Mouse (Mus musculus) gastrocnemius, postnatal 36 days (tissue): ENCODE data around the gene Gpr45. TPM values are rescaled to one million over a fixed set of nuclear protein-coding genes. Genes with fewer than 3 reads are reported as not detected.
"Not testable (repeated sequence)": the region's sequence is repeated elsewhere in the genome, so short reads cannot be mapped to it uniquely, and the experiment has no call there.

Source experiments
- DNase-seq, 2 experiments: peaks; one replicate each; pipeline ENCODE4 v3.0.0; 2022
- intact Hi-C: fragments of 180-260 bp; cut with DNase I; formaldehyde crosslinking; loops from one replicate; pipeline ENCODE4 v1.15.1; 2025
- long read RNA-seq, 2 experiments: library from polyadenylated mRNA; stranded (forward); transcript quantifications; one replicate each; pipeline ENCODE4 v2.0.0; 2021
- total RNA-seq, 2 experiments: library from RNA; stranded (reverse); gene quantifications; 2 replicates each; pipeline ENCODE4 v1.2.3; 2021

The Gpr45 gene
- under 1 TPM in 1 of 2 experiments, not detected in 1; 0.20 TPM for total RNA-seq
- long read RNA-seq, experiment 1: 0 reads
- long read RNA-seq, experiment 2: 0 reads

DNA sequence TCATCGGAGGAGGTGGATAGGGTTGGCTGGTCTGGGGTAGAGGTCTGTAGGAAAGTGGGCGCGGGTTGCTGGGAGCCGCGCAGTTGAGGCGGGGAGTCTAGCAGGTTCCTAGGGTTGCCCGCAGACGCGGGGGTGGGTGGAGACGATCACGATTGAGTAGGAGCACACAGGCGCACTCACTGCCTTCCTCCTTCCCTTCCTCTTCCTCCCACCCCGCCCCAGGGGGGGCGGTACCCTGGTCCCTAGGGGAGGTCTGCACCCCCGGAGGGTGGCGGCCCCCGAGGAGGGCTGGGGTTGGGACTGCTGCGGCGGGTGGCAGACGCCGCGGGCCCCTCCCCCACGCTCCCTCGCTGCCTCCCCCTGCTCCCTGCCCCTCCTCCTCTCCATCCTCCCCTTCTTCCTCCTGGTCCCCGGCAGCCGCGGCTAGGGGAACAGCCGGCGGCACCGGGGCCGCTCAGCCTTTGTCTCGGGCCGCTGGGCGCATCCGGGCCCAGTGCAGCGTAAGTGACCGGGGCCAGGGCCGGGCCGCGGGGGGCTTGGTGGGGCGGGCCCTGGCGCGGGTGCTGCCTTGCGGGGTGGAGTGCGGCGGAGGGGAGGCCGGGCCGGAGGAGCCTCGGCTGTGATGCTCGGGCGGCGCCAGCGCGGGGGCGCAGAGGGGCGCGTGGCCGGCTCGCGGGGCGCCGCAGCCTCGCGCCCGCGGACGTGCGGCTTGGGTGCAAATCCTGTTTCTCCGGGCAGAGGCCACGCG is at the start of gene Gpr45:
Gene Gpr45, plus strand, starts transcription at position 139 of the 748 bp plus-strand sequence.
- DNase-seq: no peak
- intact Hi-C loops: no loop called here

GRCm38 (mm10) chr1:42905148-42905547 is 47.5 kb upstream of the Gpr45 start:
- intact Hi-C loops: no loop called here
- no peak for DNase-seq

DNA sequence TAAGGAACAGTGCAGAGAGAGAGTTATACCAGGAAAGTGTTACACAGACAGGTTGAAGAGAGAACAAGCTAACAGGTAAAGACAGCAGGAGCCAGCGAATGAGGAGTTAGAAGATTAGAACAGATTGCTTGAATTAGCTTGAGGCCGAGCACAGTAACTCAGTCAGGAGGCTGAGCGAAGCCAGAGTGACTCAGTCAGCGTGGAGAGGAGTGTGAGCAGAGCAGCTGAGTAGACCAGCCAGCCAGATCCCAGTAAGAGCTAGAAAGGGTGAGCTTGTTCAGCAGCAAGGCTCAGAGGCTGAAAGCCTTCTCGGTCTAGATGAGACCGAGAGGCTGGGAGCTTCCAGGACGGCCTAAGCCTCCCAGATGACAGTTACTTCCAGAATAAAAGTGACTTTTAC is 46.0 kb upstream of the Gpr45 start:
- intact Hi-C loops: no loop called here
- DNase-seq: no peak

DNA sequence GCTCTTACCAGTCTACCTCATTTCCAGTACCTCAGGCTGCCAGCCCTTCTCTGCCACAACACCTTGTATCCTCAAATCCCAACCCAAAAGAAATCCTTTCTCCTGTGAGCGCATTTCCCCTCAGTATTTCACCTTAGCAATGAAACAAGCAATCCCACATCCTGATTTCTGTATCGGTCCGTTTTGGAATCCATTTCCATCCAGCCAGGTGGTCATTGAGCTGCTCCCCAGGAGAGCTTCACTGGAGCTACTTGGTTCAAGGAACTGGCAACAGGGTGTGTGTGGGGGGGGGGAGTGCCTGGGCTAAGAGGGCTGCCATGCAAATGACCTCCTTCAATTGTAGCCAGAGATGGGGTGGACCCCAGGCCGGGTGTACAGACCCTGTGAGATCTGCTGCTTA is 45.5 kb upstream of the Gpr45 start:
- intact Hi-C loops: no loop called here
- no peak for DNase-seq

- DNase-seq: no peak
- intact Hi-C loops: loop anchor here (10.0 kb wide), 1 partner anchor 200 kb away; no protein-coding TSS in a partner anchor
These were observed 37.6 kb upstream of the Gpr45 start for GRCm38 (mm10) chr1:42915062-42915461.

GRCm38 (mm10) chr1:42916719-42917118 is 36.0 kb upstream of the Gpr45 start:
- intact Hi-C loops: loop anchor here (10.0 kb wide), 1 partner anchor 198 kb away; no protein-coding TSS in a partner anchor
- no peak for DNase-seq

GRCm38 (mm10) chr1:42917908-42918307 is 34.8 kb upstream of the Gpr45 start:
- no peak for DNase-seq
- intact Hi-C loops: loop anchor here (10.0 kb wide), 1 partner anchor 197 kb away; no protein-coding TSS in a partner anchor

DNA sequence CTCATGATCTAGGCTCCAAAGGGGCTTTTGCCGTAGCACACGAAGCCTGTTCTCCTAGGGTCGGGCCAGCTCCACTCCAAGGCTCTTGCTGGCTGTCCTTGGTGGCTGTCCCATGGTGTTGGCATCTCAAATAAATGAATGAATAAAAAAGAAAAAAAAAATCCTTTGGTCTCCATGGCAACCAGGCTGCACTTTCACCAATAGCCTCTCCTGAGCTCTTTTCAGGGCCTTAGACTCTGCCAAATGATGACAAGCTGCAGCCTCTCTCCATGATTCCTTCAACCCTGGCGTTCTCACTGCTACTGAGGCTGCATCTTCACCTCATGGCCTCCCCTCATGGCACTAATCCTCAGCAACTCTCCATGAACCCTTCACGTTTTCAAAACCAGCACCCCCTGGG is 28.7 kb upstream of the Gpr45 start:
- intact Hi-C loops: no loop called here
- no peak for DNase-seq

DNA sequence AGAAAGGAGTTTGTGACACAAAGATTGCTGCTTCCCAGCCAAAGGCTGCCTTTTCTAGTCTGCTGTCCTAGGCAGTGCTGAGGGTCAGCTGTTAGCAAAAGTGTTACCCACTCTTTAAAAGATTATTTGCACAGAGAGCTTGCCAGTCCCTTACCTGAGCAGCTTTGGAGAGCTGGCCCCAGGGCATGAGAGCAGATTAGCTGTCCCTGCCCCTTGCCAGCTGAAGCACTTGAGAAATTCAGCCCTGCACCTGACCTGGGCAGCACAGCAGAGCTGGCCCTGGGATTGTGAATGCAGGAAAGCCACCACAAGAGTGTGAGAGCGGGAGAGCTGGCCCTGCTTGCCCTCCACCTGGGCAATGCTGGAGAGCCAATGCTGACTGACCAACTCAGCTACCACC is 19.1 kb upstream of the Gpr45 start:
- no peak for DNase-seq
- intact Hi-C loops: no loop called here

DNA sequence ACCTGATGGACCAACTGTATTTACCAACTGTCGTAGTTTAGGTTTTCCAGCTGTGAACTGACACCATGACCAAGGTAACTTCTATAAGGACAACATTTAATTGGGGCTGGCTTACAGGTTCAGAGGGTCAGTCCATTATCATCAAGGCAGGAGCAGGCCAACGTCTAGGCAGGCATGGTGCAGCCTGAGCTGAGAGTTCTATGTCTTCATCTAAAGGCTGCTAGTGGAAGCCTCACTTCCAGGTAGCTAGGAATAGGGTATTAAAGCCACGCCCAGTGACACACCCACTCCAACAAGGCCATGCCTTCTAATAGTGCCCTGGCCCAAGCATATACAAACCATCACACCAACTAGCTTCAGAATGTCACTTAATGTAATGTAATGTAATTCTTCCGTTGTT is 4.2 kb upstream of the Gpr45 start:
- DNase-seq: no peak

GRCm38 (mm10) chr1:42953482-42953822 is 780 bp downstream of the Gpr45 start:
- intact Hi-C loops: no loop called here
- DNase-seq: no peak

More for the DNA sequence above, 4.2 kb upstream of the Gpr45 start:
- intact Hi-C loops: no loop called here

- intact Hi-C loops: no loop called here
- no peak for DNase-seq
These were observed 4.2 kb downstream of the Gpr45 start for GRCm38 (mm10) chr1:42956828-42957227.

- DNase-seq: no peak
- intact Hi-C loops: no loop called here
These were observed 30.6 kb downstream of the Gpr45 start for GRCm38 (mm10) chr1:42983082-42983771.

GRCm38 (mm10) chr1:42984119-42984518 is 31.4 kb downstream of the Gpr45 start:
- intact Hi-C loops: no loop called here
- no peak for DNase-seq

DNA sequence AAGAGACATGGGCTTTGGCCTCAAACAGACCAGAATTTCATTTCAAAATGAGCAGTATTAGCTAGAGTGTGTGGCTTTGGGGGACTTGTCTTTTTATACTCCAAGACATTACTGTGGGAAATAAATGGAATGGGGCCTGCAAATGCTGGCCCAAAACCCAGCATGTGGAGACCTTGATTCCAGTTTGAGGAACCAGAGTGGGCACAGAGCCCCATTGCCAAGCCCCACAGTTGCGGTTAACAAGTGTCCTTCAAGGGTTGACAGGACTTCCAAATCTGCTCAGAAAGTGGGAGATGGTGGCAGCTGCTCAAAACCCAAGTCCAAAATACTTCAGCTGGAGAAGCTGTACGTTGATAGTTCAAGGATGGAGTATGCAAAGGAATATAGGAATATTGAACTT is 36.3 kb downstream of the Gpr45 start:
- DNase-seq: no peak
- intact Hi-C loops: no loop called here

DNA sequence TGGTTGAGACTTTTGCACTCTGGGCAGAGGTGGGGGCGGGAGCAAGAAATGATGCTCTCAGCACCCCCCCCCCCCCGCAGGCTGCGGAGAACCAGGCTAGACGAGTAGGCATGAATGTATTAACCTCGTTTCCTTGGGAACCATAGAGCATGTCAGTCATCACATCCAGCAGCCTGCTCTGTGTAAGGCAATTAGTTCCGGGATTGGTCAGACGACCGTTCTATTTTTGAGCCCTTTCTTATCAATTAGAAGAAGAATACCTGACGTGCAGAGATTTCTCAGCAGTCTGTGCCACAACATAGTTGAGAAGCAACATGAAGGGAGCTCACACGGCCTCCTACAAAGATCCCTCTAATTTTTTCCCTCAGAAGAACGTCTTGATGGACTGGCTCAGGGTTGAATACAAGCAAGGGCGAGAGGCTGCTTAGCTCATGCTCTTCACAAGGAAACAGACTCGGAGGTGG is 53.4 kb downstream of the Gpr45 start:
- DNase-seq: no peak

DNA sequence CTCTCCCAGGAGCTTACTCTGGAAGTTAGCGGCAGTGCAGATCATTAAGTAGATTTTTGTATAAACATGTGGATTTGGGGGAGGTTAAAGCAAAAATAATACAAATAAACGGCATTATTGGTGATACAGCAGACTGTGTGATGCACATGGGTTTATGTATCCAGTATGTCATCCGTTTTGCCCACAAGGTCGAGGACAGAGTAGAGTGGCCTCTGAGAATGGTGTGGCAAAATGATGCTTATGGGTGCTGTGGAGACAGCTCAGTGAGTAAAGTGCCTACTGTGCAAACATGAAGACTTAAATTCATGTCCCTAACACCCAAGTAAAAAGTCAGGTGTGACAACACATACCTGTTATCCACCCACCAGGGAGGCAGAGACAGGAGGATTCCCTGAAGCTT is 53.9 kb downstream of the Gpr45 start:
- intact Hi-C loops: no loop called here
- no peak for DNase-seq

More for the DNA sequence above, 53.4 kb downstream of the Gpr45 start:
- intact Hi-C loops: no loop called here

DNA sequence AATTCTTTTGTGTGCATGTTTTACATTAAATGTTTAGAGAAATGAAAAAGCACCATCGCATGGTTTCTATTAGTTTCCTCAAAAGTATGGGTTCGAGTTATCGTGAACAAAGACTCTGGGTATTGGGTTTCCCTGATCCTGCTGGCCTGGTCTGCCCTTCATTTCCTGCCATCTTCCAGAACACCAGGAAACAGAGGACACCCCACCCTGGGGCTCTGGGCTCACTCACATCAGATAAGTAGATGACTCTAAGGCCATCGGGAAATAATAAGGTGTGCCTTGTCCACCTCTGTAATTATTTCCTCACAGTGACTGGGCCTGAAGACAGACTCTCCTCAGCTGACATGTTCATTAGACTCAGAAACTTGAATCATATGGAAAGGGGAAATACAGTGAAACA is 57.8 kb downstream of the Gpr45 start:
- intact Hi-C loops: no loop called here
- DNase-seq: no peak

- intact Hi-C loops, DNase-seq: not testable (repeated sequence)
These were observed 62.5 kb downstream of the Gpr45 start for GRCm38 (mm10) chr1:43015153-43015685.

GRCm38 (mm10) chr1:43036014-43036413 is 83.3 kb downstream of the Gpr45 start:
- intact Hi-C loops: no loop called here
- DNase-seq: no peak

- intact Hi-C loops: no loop called here
- no peak for DNase-seq
These were observed 89.6 kb downstream of the Gpr45 start for GRCm38 (mm10) chr1:43042271-43042670.
